Mouse (Mus musculus): ENCODE measurements around the gene H2-T3.
"Not testable (repeated sequence)": the region's sequence is repeated elsewhere in the genome, so short reads cannot be mapped to it uniquely, and the experiment has no call there.

Gene H2-T3

DNA sequence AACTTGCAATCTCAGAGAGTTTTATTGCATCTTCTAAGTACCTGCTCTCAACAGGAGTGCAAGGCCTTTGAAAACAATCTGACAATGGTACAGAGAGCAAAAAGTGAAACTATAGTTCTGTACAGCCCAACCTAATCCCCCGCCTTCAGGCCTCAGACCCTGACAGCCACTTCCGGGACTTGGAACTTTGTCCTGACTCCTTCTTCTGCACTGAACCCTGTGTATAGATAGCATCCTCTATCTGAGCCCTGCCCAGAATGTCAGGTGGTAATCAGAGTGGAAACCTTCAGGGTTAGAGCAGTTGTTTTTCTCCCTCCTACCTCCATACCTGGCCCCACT lies at the start of gene H2-T3:
Gene H2-T3, minus strand, starts transcription at position 119 of the 339 bp plus-strand sequence.
- DNase-seq (ENCODE audit: low spot score in 2 of 2), result no peak

DNA sequence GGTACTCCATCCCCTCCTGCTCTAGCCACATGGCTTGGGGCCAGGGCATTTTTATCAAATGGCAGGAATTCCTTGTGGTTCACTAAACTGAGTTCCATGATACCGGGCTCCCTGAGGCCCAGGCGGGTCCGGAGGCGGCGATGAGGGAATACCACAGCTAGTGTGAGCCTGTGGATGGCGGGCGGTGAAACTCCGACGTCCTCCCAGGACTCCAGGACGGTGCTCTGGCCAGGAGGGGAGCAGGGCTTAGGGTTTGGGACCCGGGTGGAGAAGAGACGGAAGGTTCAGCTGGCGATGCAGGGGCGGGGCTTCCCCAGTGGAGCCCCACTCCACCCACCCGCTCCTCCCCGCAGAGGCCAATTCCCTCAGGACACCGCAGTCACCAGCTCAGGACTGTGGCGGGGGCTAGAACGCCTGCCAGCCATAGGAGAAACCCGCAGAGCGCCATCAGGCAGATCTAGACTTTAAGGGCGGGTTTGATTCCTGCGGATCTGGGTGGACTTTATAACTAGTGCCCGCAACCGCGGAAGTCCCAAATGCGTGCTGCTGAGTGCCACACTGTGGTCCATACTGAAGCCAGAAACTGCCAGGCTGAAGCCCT lies 47.3 kb upstream of the H2-T3 start:
- DNase-seq (ENCODE audit: low spot score in 2 of 2), result no peak

DNA sequence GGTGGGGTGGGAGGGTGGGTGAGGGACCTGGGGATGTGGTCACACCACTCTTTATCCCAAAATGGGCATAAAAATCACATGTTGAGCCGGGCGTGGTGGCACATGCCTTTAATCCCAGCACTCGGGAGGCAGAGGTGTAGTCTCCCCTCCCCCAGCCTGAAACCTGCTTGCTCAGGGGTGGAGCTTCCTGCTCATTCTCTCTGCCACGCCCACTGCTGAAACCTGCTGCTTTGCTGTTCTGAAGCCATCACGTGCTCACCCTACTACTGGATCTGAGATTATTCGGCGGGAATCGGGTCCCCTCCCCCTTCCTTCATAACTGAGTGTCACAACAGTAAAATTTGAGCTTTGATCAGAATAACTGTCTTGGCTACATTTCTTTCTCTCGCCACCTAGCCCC lies 45.2 kb upstream of the H2-T3 start:
- DNase-seq (ENCODE audit: low spot score in 2 of 2), result not testable (repeated sequence)

DNA sequence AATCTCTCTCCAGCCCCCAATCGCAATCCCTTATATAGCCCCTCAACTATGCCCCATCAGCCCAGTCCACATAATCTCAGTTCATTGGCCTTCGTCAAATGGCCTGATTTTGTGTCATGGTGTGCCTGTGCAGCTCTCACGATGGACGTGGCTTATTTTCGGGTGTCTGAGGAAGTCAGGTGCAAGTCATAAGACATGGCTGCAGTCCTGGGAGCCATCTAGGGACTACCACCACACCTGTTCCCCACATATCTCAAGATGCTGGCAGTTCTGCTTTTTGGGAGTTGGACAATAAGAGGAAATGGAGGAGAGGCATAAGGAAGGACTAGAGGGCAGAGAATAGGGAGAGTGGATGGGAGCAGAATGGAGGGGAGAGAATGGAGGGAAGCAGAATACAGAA lies 43.5 kb upstream of the H2-T3 start:
- no peak for DNase-seq (ENCODE audit: low spot score in 2 of 2)

DNA sequence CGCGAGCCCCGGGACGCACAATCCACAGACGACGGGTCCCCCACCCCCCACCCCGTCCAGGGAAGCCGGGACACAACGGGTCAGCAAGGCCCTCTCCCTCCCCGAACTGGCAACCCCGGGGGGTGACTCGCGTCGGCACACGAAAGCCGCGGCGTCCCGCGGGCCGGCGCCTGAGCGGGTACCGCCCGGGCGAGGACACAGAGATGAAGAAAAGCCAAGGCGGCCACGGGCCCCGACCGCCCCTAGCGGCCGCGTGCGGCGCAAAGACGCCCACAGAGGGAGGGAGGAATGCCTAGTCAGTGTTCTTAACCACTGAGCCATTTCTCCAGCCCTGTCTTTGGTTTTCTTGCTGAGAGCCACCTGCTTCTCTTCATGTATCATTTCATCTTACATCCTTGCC lies 41.2 kb upstream of the H2-T3 start:
- peak; percentile 62 to 89 for DNase-seq (ENCODE audit: low spot score in 2 of 2)

DNA sequence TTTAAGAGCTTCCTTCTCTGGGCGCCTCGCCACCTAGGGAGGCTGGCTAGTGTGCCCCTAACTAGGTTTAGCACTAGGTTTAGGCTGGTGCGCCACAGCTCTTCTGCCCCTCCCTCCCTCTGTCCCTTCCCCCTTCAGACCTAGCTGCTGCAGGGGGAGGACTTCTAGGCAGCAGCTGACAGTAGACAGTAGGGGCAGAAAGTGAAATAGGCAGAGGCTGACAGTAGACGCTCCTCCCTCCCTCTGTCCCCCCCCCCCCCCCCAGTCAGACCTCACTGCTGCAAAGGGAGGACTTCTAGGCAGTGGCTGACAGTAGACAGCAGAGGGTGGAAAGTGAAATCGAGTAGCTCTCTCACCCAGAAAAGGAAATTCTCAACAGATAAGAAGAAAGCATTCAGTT lies 39.0 kb upstream of the H2-T3 start:
- no peak for DNase-seq (ENCODE audit: low spot score in 2 of 2)

DNA sequence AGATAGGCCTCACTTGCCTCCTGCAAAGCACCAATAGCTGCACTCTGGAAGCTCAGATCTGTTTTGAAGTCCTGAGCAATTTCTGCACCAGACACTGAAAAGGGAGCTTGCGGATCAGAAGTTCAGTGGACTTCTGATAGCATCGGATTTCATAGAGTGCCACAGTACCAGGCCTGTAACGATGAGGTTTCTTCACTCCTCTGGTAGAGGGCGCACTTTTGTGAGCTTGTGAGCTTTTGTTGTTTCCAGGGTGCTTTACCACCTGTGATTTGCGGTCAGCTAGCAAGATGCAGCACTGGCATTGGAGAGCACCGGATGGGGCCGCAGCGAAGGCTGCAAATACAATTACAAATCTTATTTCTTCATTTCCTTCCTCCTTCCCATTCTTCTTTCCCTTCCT lies 36.8 kb upstream of the H2-T3 start:
- no peak for DNase-seq (ENCODE audit: low spot score in 2 of 2)

DNA sequence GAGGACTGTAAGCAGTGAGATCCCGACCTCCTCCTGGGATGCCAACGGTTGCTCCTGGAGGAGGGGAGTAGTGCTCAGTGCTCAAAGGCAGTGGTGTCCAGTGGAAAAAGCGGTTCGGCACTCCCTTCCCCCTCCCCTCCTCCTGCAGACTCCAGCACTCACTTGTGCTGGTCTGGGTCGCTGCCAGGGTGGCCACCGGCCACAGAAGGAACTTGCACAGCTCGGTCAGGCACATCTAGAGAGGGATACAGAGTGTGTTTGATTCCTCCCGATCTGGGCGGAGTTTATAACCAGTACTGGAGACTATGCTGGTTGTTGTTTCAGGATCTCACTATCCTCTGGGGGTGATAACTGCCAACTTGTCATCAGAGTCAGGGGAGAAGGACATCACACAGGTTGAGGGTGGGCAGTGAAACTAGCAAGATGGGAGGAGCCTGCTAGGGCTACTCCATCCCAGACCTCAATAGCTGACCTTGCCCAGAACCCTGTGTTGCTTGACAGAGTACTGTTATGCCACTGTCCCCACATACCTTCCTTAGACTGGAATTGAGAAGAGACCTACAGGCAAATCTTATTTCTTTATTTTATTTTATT lies 35.2 kb upstream of the H2-T3 start:
- DNase-seq (ENCODE audit: low spot score in 2 of 2), result no peak

DNA sequence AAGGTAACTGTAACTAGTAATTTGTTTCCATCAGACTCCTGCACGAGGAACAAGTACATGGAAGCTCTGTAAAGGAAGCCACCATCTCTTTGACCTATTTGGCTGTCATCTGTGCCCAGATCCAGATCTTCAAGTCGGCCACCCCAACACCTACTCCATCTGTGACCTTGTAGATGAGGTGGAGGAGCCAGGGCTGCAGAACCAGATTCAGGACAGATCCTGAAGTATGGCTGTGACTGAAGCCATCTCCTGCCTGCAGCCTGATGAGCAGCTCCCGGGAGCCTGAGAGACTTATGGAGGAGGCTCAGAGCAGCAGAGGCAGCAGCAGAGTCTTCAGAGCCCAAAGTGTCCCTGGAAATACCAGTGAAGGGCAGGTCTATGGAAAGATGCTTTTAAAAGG lies 34.4 kb upstream of the H2-T3 start:
- DNase-seq (ENCODE audit: low spot score in 2 of 2), result no peak

DNA sequence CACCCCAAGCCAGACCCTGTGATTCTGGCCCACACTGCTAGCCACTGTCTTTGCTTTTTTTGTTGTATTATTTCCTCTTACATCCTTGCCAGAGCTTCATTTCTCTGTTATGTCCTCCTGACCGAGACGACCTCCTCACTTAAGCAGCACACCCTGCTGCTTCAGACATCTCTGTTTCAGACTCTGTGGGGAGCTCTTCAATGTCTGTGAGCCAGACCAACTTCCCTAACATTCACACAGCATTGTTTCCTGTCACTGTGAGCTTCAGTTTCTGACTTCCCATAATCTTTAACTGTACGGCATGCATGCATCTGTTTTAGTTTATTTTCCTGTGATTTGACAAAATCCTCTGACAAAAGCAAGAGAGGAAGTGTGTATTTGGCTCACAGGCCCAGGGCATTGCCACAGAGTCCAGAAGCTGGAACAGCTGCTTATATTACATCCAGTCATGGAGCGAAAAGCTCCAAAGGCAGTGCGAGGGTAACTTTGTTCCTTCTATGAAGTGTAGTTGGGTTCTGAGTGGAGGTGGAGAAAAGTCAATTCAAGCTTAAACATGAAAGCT lies 28.6 kb upstream of the H2-T3 start:
- no peak for DNase-seq (ENCODE audit: low spot score in 2 of 2)

DNA sequence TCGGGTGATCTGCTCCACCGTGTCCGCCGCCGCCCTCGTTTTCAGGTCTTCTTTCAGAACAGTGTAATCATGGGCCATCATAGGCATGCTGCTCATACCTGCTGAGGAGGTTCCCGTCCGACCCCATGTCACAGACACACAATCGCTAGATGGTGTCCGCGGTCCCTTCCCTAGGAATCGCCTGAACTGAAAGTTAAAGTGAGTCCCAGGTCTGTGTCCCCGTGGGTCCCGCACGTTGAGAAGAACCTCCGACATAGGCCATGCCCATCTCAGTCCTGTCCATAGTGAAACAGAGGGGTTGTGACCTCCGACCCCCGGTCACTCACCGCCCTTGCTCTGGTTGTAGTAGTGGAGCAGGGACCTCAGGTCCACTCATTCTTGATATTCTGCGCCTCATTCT lies 25.5 kb upstream of the H2-T3 start:
- no peak for DNase-seq (ENCODE audit: low spot score in 2 of 2)

DNA sequence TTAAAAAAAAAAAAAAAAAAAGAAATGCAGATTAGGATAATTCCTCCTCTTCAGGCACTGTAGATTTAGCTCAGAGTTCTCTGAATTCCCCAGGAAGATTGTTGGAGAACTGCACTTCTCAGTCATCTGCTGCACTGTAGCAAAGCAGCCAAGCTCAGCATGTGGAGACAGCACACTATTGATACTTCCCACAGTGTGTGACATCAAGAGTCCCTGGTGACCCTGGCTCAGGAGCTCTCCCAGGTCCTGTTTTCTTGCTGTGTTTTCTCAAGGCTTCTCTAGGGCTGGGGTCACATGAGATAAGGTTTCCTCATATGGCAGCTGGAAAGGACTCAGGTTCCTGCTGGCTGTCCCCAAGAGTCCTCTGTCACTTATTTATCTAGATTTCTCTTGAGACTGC lies 16.8 kb upstream of the H2-T3 start:
- DNase-seq (ENCODE audit: low spot score in 2 of 2), result no peak

DNA sequence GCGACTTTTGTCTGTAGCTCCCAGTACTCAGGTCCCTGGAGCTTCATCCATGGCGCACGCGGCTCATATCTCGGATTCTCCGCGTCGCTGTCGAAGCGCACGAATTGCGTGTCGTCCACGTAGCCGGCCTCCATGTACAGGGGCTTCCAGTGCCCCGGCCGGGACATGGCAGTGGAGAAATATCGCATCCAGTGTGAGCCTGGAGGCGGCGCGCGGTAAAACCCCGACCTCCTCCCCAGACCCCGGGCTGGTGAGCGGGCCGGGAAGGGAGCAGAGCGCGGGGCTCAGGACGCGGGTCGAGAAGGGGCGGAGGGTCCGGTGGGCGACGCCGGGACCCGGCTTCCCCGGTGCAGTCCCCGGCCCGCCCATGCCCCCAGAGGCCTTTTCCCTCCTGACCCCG lies 15.8 kb upstream of the H2-T3 start:
- no peak for DNase-seq (ENCODE audit: low spot score in 2 of 2)

DNA sequence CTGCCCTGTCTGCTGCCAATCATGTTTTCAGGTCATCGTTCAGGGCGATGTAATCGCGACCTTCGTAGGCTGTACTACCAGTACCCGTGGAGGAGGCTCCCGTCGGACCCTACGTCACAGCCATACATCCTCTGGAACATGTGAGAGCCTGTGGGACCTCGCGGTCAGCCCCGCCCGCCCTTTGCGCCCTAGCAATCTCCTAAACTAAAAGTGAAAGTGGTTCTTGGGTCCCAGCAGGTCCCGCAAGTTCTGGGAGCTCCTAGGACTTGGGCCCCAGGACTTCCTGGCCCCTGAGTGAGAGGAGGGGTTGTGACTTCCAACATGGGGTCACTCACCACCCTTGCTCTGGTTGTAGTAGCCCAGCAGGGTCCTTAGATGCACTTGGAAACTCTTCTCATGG lies 15.4 kb upstream of the H2-T3 start:
- DNase-seq (ENCODE audit: low spot score in 2 of 2), result no peak

DNA sequence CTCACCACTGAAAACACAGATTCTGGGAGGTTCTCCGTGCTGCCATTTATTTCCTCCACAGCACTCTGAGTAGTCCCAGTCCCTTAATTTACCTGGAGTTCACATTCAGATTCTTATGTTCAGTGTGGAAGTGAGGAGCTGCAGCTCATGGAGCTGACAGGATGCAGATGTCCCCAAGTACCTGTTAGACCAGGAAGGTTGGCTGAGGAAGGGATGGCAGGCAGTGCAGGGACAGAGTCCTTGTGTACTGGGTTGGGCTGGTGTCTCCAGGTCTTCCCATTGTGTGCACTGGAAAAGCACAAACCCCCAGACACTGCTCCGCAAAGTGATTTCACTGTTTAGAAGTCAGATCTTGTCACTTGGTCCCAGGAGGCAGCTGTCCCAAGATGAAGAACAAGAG lies 11.8 kb upstream of the H2-T3 start:
- DNase-seq (ENCODE audit: low spot score in 2 of 2), result no peak

DNA sequence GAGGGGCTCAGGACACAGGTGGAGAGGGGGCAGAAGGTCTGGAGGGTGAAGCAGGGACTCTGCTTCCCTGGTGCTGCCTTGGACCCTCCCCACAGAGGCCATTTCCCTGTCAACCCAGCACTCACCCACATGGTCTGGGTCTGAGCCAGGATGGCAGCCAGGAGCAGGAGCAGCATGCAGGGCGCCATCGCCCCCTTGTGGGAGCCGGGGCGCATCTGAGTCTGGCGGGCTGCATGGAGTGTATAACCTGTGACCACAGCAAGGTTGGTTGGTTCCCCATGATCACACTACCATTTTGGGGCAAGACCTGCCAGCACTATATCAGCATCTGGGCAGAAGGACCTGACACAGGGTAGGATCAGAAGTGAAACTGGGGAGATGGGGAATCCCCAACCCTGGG lies 8.2 kb upstream of the H2-T3 start:
- no peak for DNase-seq (ENCODE audit: low spot score in 2 of 2)

DNA sequence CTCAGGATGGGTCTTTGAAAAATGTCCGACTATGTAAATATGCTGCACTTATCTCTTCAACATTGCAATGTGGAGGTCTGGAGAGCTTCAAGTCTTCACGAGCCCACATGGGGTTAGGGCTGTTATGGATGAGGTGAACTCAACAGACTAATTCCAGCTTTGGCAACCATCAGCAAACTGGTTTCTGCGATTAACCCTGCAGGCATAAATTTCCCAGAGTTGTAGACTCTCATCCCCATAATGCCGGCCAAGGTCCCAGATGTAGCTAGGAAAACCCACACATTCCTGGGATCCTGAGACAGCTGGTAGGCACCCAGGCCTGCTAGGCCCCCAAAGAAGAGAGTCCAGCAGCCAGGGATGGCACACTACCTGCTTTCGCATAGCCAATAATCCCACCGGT lies 4.4 kb upstream of the H2-T3 start:
- DNase-seq (ENCODE audit: low spot score in 2 of 2), result no peak

DNA sequence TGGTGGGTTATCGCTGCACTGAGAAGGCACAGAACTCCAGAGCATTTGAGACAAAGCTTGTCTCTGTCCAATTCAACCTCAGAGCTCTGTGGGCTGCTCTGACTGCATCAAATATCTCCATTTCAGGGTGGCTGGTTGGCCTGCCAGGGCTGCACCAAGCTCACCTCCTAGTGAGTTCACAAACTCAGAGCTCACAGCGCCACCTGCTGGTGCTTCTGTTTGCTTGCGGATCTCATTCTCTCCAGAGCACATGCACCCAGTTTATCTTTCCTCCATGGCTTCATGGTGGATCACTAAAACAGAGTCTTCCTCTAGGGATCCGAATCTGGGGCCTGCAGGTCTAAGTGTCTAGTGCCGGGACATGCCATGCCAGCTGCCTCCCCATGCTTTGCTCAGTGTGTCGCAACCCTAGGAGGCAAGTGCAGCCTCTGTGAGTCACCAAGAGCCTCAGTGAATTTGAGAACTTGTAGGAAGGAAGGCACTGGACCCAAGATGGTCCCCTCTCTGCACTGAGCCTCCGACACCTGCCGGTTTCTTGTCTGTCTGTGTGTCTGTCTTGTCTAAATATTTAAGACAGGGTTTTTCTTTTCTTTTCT lies 3.6 kb upstream of the H2-T3 start:
- DNase-seq (ENCODE audit: low spot score in 2 of 2), result no peak

DNA sequence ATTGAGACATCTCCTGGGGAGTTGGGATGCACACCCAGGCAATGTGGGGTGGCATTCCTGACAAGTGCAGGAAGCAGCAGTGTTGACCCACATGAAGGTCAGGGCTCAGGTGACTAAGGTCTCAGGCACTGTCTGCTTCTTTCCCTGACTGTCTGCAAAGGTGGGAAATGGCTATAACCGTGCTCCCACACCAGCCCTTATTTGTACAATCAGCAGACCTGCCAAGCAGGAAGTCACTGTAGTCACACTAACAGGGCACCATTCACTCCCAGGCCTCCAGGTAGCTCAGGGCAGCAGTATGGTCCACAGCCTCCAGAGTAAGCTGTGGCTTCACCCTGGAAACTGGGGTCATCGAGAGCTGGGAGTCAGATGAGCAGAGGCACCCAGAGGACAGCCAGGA lies 2.3 kb upstream of the H2-T3 start:
- DNase-seq (ENCODE audit: low spot score in 2 of 2), result no peak

DNA sequence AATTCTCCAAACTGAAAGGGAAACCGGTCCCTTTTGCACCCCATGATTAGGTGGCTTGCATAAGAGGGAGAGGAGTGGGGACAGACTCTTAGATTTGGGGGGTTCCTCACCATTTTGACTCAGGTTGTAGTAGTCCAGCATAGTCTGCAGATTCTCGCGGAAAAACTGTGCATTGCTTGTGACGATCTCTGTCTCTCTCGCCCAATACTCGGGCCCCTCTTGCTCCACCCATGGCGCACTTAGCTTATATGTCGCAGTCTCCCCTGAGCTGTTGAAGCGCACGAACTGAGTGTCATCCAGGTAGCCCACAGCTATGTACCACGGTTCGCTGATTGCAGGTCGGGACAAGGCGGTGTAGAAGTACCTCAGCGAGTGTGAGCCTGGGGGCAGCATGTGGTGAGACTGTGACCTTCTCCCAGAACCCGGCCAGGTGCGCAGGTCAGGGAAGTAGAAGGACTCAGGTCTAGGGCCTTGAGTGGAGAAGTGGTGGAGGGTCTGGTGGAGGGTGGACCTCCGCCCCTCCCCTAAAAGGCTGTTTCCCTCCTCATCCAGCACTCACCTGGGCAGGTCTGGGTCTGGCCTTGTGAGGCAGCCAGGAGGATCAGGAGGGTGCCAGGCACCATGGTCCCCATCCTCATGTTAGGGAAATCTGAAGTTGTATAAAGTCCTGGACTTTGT lies 457 bp downstream of the H2-T3 start:
- DNase-seq (ENCODE audit: low spot score in 2 of 2), result no peak

DNA sequence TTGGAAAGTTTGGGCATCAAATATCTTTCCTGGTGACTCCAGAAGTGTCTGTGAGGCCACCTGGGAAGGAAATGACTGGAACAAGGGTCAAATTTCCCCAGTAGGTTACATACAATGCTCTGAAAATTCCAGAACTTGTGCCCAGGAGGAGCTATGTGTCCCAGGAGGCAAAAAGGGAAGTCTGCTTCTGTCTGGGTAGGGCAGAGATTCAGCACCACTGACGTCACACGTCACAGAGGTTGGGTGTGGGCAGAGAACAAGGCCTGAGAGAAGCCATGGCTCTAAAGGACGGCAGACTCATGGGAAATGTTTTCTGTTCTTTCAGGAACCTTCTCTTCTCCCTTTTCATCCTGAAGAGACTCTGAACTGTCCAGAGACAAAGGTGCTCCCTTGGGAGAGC lies 2.5 kb downstream of the H2-T3 start:
- DNase-seq (ENCODE audit: low spot score in 2 of 2), result no peak

DNA sequence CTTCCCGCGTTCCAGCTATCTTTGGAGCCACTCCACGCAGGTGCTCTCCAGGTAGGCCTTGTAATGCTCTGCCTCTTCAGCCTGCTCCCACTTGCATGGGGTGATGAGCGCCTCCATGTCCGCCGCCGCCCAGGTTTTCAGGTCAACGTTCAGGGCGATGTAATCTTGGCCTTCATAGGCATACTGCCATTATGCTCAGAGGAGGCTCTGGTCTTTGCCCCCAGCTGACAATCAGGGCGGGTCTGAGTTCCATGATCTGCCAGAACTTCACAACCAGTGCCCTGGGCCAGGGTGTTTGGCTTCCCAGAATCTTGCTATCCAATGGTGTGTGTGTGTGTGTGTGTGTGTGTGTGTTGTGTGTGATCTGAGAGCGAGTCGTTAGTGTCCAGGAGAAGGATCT lies 7.9 kb downstream of the H2-T3 start:
- no peak for DNase-seq (ENCODE audit: low spot score in 2 of 2)

DNA sequence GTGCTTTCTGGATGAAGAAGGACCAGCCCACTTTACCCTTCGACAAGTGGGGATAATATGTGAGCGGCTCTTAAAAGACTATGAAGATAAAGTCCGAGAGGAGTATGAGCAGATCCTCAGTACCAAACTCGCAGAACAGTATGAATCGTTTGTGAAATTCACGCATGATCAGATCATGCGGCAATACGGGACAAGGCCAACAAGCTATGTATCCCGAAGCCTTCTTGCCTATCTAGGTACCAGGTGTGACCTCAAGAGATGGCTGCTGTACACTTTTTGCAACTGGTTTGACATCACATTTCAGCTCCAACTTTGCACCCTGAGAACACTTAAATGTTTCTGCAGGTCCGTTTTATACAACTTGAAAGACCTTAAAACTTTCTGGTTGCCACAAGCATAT lies 10.6 kb downstream of the H2-T3 start:
- DNase-seq (ENCODE audit: low spot score in 2 of 2), result not testable (repeated sequence)

Measured in urinary bladder, postnatal 4 days (tissue).